Mouse (Mus musculus) right cerebral cortex, postnatal 10 days (tissue): ENCODE data around the gene Gm21915.
A peak's percentile ranks its signal among the peaks of the same experiment; 100 is the strongest.

ENCODE experiments used
- DNase-seq, 2 experiments: peaks; one replicate each; pipeline ENCODE4 v3.0.0; 2021; ENCODE audit warnings: low spot score in 2 of 2

Gene Gm21915

DNA sequence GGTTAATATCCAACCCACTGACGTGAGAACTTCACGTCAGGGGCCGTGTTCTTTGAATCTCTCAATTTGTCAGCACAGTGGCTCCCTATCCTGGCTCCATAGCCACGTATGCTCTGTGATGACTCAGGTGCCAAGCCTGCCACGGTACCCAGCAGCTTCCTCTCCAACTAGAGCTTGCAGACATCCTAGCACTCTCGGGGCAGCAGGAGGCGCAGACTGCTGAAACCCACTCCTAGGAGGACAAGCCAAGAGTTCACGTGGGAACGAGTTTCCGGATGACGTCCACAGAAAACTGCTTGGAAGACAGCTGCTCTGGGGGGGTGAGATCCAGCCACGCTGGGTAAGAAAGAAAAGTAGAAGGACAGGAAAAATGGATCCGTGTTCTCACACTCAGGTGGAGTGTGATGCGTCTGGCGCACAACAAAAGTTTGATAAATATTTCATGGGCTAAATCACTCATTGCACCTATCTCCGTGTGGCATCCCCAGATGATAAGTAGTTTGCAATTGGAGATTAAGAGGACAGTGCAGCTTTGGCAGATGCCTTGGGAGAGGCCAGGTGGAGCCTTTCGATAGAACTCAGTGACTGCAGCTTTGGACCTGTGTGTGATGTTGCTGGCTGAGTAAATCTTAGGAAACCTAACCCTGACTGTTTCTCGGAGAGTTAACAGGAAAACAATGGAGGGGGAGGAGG, 46.9 kb downstream of the Gm21915 start:
- DNase-seq, result peak in 1 of 2 experiments; percentile 55

DNA sequence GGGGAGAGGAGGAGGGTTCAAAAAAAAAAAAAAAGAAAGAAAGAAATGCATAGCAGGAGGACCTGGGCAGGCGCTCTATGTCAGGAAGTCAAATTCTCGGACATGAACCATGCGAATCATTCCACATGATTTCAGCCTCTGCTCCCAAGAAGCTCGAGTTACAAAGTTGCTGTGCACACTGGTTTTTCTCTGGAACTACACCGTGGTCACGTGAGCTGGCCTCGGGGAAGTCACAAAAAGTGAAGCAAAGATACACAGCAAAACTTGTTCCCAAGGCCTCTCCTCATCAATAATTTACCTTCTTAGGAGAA, 47.4 kb downstream of the Gm21915 start:
- no peak for DNase-seq
